Mouse (Mus musculus): ENCODE results near the gene Psors1c2. TPM values are rescaled to one million over a fixed set of nuclear protein-coding genes. Genes with fewer than 3 reads are reported as not detected.

Psors1c2 gene
- polyA plus RNA-seq, 1 experiment, result 0.08 TPM

DNA sequence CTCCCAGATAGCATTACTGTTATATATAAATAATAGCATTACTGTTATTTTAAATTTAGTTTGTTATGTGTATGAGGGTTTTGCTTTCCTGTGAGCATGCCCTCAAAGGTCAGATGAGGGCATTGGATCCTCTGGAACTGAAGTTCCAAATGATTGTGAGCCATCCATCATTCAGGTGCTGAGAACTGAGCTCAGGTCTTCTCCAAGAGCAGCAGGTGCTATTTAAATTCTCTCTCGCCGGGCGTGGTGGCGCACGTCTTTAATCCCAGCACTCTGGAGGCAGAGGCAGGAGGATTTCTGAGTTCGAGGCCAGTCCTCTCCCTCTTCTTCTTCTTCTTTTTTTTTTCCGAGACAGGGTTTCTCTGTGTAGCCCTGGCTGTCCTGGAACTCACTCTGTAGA is 35.9 kb upstream of the Psors1c2 start:
- H3ac ChIP-seq (ENCODE audit: control insufficient read depth, insufficient read length, low read depth), result no peak overlapping the region
- no peak overlapping the region for H3K4me3 ChIP-seq (ENCODE audit: insufficient read depth, poor library complexity, severe bottlenecking)
- H3K79me2 ChIP-seq (ENCODE audit: control insufficient read depth, insufficient read depth), result no peaks in the 10 kb centered on the region
- no peaks in the 10 kb centered on the region for H3K79me3 ChIP-seq (ENCODE audit: low read depth)
- no peak for TF ChIP-seq MYOG (IDR thresholded peaks at IDR 0.05; ENCODE audit: control insufficient read depth, extremely low read depth, insufficient read length)
- no peak for TF ChIP-seq MAX (IDR thresholded peaks at IDR 0.05)
- TF ChIP-seq MYOD1 (IDR thresholded peaks at IDR 0.05; ENCODE audit: control insufficient read depth, insufficient read length, low read depth), result no peak
- TF ChIP-seq USF1 (IDR thresholded peaks at IDR 0.05; ENCODE audit: low read depth), result no peak
- TF ChIP-seq CEBPB (IDR thresholded peaks at IDR 0.05; ENCODE audit: low read depth), result no peak
- no peak for TF ChIP-seq CTCF (IDR thresholded peaks at IDR 0.05; ENCODE audit: control insufficient read depth, insufficient read depth, insufficient read length)
- no peak for TF ChIP-seq FOSL1 (IDR thresholded peaks at IDR 0.05; ENCODE audit: insufficient read depth, low read length, poor library complexity, severe bottlenecking)
- no peaks in the 10 kb centered on the region for H3K27me3 ChIP-seq (ENCODE audit: control insufficient read depth, insufficient read depth, insufficient read length)
- H3K36me3 ChIP-seq (ENCODE audit: control insufficient read depth, insufficient read depth), result no peaks in the 10 kb centered on the region

DNA sequence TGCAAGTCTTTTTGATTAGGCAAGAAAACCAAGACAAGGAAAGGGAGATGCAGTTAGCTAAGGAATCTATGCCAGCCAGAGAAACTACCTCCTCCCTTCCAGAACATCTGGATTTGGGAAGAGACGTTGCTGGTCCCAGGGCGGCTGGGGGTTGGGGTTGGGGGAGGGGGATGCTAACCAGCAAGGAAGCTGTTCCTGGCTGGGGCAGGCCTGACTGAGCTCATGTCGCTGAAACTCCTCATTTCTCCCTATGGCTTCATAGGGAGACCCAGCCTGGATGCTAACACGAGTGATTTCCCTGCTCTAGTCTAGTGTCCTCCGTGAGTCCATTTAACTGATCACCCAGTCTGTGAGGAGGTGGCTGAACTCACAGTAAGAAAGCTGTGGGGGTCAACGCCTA is 30.8 kb upstream of the Psors1c2 start:
- Histone ChIP-seq H3K79me3 (ENCODE audit: low read depth) (no peaks in the 10 kb centered on the region), H3K79me2 (ENCODE audit: control insufficient read depth, insufficient read depth) (no peaks in the 10 kb centered on the region), H3K4me3 (ENCODE audit: insufficient read depth, poor library complexity, severe bottlenecking) (no peak overlapping the region), H3K27me3 (ENCODE audit: control insufficient read depth, insufficient read depth, insufficient read length) (peaks cover 3% of the 10 kb centered on the region), H3K36me3 (ENCODE audit: control insufficient read depth, insufficient read depth) (no peaks in the 10 kb centered on the region), H3ac (ENCODE audit: control insufficient read depth, insufficient read length, low read depth) (no peak overlapping the region)
- no peak for TF ChIP-seq FOSL1 (IDR thresholded peaks at IDR 0.05; ENCODE audit: insufficient read depth, low read length, poor library complexity, severe bottlenecking)
- no peak for TF ChIP-seq MYOG (IDR thresholded peaks at IDR 0.05; ENCODE audit: control insufficient read depth, extremely low read depth, insufficient read length)
- no peak for TF ChIP-seq CTCF (IDR thresholded peaks at IDR 0.05; ENCODE audit: control insufficient read depth, insufficient read depth, insufficient read length)
- no peak for TF ChIP-seq MAX (IDR thresholded peaks at IDR 0.05)
- no peak for TF ChIP-seq MYOD1 (IDR thresholded peaks at IDR 0.05; ENCODE audit: control insufficient read depth, insufficient read length, low read depth)
- no peak for TF ChIP-seq CEBPB (IDR thresholded peaks at IDR 0.05; ENCODE audit: low read depth)
- TF ChIP-seq USF1 (IDR thresholded peaks at IDR 0.05; ENCODE audit: low read depth), result no peak

DNA sequence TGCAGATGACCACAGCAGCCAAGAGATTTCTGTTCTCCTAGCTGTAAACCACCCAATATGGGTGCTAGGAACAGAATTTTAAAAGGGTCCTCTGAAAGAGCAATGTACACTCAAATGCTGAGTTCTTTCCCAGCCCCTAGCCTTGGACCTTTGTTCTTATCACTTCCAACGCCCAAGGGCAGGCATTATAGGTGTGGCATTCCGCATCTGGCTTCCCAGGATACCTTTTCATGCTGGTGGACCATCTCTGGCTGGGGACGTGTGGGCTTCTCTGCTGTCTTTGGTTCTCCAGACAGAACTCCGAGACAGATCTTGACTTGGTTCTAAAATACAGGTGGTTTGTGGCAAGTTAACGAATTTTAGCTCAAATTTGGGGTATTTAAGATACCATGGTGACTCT is 30.2 kb upstream of the Psors1c2 start:
- H3K4me3 ChIP-seq (ENCODE audit: insufficient read depth, poor library complexity, severe bottlenecking), result no peak overlapping the region
- H3K36me3 ChIP-seq (ENCODE audit: control insufficient read depth, insufficient read depth), result no peaks in the 10 kb centered on the region
- no peaks in the 10 kb centered on the region for H3K79me3 ChIP-seq (ENCODE audit: low read depth)
- TF ChIP-seq MAX (IDR thresholded peaks at IDR 0.05), result no peak
- TF ChIP-seq CTCF (IDR thresholded peaks at IDR 0.05; ENCODE audit: control insufficient read depth, insufficient read depth, insufficient read length), result no peak
- no peak for TF ChIP-seq MYOD1 (IDR thresholded peaks at IDR 0.05; ENCODE audit: control insufficient read depth, insufficient read length, low read depth)
- no peak for TF ChIP-seq CEBPB (IDR thresholded peaks at IDR 0.05; ENCODE audit: low read depth)
- TF ChIP-seq USF1 (IDR thresholded peaks at IDR 0.05; ENCODE audit: low read depth), result no peak
- TF ChIP-seq MYOG (IDR thresholded peaks at IDR 0.05; ENCODE audit: control insufficient read depth, extremely low read depth, insufficient read length), result no peak
- no peak for TF ChIP-seq FOSL1 (IDR thresholded peaks at IDR 0.05; ENCODE audit: insufficient read depth, low read length, poor library complexity, severe bottlenecking)
- no peak overlapping the region for H3ac ChIP-seq (ENCODE audit: control insufficient read depth, insufficient read length, low read depth)
- peaks cover 3% of the 10 kb centered on the region for H3K27me3 ChIP-seq (ENCODE audit: control insufficient read depth, insufficient read depth, insufficient read length)
- H3K79me2 ChIP-seq (ENCODE audit: control insufficient read depth, insufficient read depth), result no peaks in the 10 kb centered on the region

DNA sequence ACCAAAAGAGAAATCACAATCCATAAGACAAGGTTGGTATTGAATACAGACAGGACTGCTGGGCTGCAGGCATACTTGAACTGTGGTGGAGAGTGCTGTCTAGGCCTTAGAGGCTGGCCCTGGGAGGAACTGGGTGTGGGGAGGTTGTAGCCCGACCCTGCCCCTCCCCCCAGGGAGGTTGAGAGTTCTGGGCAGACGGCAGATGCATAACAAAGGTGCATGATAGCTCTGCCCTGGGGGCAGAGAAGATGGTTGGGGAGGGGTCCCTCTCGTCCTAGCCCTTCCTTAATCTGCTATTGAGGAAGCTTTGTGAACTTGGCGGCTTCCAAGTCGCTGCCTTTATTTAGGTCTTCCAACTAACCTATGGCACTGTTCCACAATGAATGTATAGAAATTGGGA is 29.2 kb upstream of the Psors1c2 start:
- no peak for TF ChIP-seq FOSL1 (IDR thresholded peaks at IDR 0.05; ENCODE audit: insufficient read depth, low read length, poor library complexity, severe bottlenecking)
- H3K27me3 ChIP-seq (ENCODE audit: control insufficient read depth, insufficient read depth, insufficient read length), result peaks cover 3% of the 10 kb centered on the region
- no peaks in the 10 kb centered on the region for H3K79me2 ChIP-seq (ENCODE audit: control insufficient read depth, insufficient read depth)
- no peak overlapping the region for H3ac ChIP-seq (ENCODE audit: control insufficient read depth, insufficient read length, low read depth)
- no peaks in the 10 kb centered on the region for H3K79me3 ChIP-seq (ENCODE audit: low read depth)
- no peak overlapping the region for H3K4me3 ChIP-seq (ENCODE audit: insufficient read depth, poor library complexity, severe bottlenecking)
- no peaks in the 10 kb centered on the region for H3K36me3 ChIP-seq (ENCODE audit: control insufficient read depth, insufficient read depth)

DNA sequence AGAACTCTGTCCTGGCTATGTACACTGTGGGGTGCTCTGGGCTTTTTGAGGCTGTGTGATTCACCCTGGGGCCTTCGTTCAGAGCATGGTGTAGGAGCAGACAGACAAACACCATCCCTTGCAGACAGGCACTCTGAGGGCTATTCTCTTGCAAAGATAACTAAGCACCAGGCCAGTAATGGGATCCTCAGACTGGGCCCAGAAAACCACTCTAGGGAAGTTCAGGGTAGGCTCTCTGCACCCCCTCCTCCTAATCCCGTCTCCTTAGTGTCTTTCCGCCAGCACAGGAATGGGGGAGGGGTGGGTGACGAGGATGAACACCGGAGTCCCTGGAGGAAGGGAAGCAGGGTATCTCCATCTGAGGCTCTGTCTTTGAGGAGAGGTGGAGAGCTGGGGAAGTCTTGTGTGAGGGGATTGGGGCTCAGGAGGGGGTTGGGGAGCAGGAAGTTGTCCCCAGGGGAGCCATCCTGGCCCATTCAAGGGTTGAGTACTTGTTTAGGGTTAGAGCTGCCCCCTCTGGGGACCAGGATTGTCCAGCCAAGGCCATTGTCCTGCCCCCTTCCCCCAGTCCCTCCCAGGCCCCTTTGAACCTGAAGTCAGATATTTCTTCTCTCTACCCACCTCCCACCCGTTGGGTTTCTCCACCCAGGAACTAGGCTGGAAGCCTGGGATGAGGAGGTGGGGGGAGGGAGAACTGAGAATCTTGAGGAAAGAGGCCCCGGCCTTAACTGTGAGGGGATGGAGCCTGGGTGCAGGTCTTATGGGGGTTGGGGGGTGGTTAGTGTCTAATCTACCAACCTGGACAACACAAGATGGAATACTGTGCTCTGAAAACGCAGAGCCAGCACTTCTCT is 28.1 kb upstream of the Psors1c2 start:
- Histone ChIP-seq H3K79me3 (ENCODE audit: low read depth) (no peaks in the 10 kb centered on the region), H3ac (ENCODE audit: control insufficient read depth, insufficient read length, low read depth) (no peak overlapping the region), H3K79me2 (ENCODE audit: control insufficient read depth, insufficient read depth) (no peaks in the 10 kb centered on the region), H3K27me3 (ENCODE audit: control insufficient read depth, insufficient read depth, insufficient read length) (peaks cover 3% of the 10 kb centered on the region), H3K4me3 (ENCODE audit: insufficient read depth, poor library complexity, severe bottlenecking) (no peak overlapping the region), H3K36me3 (ENCODE audit: control insufficient read depth, insufficient read depth) (no peaks in the 10 kb centered on the region)
- TF ChIP-seq MYOG (IDR thresholded peaks at IDR 0.05; ENCODE audit: control insufficient read depth, extremely low read depth, insufficient read length) (no peak), MYOD1 (IDR thresholded peaks at IDR 0.05; ENCODE audit: control insufficient read depth, insufficient read length, low read depth) (no peak), CTCF (IDR thresholded peaks at IDR 0.05; ENCODE audit: control insufficient read depth, insufficient read depth, insufficient read length) (no peak), FOSL1 (IDR thresholded peaks at IDR 0.05; ENCODE audit: insufficient read depth, low read length, poor library complexity, severe bottlenecking) (no peak), USF1 (IDR thresholded peaks at IDR 0.05; ENCODE audit: low read depth) (no peak), CEBPB (IDR thresholded peaks at IDR 0.05; ENCODE audit: low read depth) (no peak), MAX (IDR thresholded peaks at IDR 0.05) (no peak)

DNA sequence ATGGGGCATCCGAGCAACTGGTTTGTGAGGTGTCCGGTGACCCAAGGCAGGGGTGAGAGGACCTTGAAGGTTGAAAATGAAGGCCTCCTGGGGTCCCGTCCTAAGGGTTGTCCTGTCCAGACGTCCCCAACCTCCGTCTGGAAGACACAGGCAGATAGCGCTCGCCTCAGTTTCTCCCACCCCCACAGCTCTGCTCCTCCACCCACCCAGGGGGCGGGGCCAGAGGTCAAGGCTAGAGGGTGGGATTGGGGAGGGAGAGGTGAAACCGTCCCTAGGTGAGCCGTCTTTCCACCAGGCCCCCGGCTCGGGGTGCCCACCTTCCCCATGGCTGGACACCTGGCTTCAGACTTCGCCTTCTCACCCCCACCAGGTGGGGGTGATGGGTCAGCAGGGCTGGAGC is 27.2 kb upstream of the Psors1c2 start, which contains the start of gene Pou5f1:
Gene Pou5f1 (plus strand): TSS at position 243 of the 400 bp plus-strand sequence.
- H3K79me3 ChIP-seq (ENCODE audit: low read depth), result no peaks in the 10 kb centered on the region
- no peaks in the 10 kb centered on the region for H3K36me3 ChIP-seq (ENCODE audit: control insufficient read depth, insufficient read depth)
- peaks cover 3% of the 10 kb centered on the region for H3K27me3 ChIP-seq (ENCODE audit: control insufficient read depth, insufficient read depth, insufficient read length)
- no peak within 1 kb of the TSS for H3K4me3 ChIP-seq (ENCODE audit: insufficient read depth, poor library complexity, severe bottlenecking)
- TF ChIP-seq CEBPB (IDR thresholded peaks at IDR 0.05; ENCODE audit: low read depth) (no peak), FOSL1 (IDR thresholded peaks at IDR 0.05; ENCODE audit: insufficient read depth, low read length, poor library complexity, severe bottlenecking) (no peak), MYOG (IDR thresholded peaks at IDR 0.05; ENCODE audit: control insufficient read depth, extremely low read depth, insufficient read length) (no peak), MAX (IDR thresholded peaks at IDR 0.05) (no peak), MYOD1 (IDR thresholded peaks at IDR 0.05; ENCODE audit: control insufficient read depth, insufficient read length, low read depth) (no peak), CTCF (IDR thresholded peaks at IDR 0.05; ENCODE audit: control insufficient read depth, insufficient read depth, insufficient read length) (no peak), USF1 (IDR thresholded peaks at IDR 0.05; ENCODE audit: low read depth) (no peak)
- no peaks in the 10 kb centered on the region for H3K79me2 ChIP-seq (ENCODE audit: control insufficient read depth, insufficient read depth)
- no peak within 1 kb of the TSS for H3ac ChIP-seq (ENCODE audit: control insufficient read depth, insufficient read length, low read depth)
